Mouse (Mus musculus) heart, postnatal 0 days (tissue): Measurements from ENCODE around the gene Ces5a.

Experiments
- CTCF ChIP-seq: IDR thresholded peaks from 2 replicates; pipeline ENCODE4 v1.5.1; 2016; ENCODE audit warnings: antibody characterized with exemption, control low read depth, low read depth
- EP300 ChIP-seq: IDR thresholded peaks from 2 replicates; pipeline ENCODE4 v1.6.1; 2016; ENCODE audit warnings: antibody characterized with exemption, low read depth

DNA sequence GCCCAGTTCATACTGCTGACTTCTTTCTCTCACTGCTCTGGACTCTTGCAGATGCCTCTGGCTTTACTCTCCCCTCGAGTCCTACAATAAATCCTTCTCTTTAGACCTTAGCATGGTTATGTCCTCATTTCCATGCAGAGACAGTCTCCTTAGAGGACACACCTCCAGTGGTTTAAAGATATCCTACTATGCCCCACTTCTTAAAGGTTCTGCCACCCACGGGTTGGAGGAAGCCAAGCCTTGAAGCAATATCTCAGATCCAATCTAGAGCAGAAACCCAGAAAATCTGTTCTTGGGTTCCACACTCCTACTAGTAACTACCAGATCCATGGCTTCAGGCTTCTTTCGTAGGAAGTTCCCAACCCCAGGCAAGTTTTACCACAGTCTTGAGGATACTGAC lies 25.6 kb upstream of the Ces5a start:
- TF ChIP-seq CTCF (no peak), EP300 (no peak)
